Mouse (Mus musculus) naive thymus-derived CD4-positive, alpha-beta T cell, adult 5 months (primary cell): ENCODE results near the gene Bola2. TPM values are rescaled to one million over a fixed set of nuclear protein-coding genes. Genes with fewer than 3 reads are reported as not detected.

Experiments
- polyA plus RNA-seq: library from polyadenylated mRNA; unstranded; fragments of 100-300 nt; shearing (Covaris generic); gene quantifications from one replicate; pipeline ENCODE4 v1.2.1, GENCODE M21; 2017

Gene Bola2
- polyA plus RNA-seq: 80.9 TPM

DNA sequence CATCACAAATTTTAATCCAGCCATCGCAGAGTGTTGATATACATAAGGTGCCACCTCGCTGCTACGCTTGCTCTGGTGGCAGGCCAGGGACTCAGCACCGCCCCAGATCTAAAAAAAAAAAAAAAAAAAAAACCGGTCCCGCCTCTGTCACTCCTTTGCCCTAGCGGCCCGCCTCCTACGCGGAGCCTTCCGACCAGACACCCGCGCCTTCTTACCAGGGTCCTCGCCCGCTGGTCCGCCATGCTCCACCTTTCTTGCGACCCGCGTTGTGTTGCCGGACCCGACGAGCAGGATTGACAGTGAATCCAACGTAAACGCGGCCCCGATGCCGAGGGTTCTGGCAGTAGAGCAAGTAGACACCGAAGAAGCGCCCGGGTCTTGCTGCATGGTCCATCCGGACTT lies at the start of gene Bola2:
TSS of gene Bola2 (plus strand) at position 192 of the 402 bp plus-strand sequence.

DNA sequence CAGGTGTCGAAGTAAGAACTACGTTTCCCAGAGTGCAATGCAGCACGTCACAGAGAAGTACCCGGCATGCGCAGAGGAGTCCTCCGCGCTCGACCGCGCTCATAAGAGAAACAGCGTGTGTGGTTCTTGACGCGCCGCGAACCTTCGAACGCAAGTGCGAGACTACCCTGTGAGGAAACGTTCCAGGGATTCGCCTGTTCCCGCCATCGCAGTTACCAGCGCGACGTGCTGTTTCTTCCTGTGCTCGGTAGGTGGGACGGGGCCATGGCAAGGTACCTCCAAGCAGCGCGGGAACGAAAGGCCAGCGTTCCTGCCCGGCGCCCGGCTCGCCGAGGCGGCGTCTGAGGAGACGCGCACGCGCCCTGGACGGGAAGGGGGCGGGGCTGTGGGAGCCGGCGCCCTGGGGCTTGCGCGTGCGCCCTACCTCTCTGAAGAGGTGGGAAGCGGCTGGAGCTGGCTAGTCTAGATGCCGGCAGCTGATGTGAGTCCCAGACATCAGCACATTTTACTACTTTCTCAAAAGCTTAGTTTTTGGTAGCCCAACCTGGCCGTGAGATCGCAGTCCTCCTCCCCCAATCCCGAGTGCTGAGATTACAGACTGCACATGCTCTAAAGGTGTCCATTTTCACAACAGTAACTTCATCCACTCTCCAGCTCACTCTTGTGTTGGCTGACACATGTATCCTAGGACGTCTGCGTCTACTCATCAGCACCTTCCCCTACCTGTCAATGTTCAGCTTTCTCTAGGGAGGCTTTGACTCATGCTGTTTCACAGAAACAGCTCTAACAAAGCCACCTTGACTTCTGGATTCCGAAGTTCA lies 45.8 kb upstream of the Bola2 start, which contains the start of gene Sgf29:
TSS of gene Sgf29 (plus strand) at position 79 of the 821 bp plus-strand sequence.

DNA sequence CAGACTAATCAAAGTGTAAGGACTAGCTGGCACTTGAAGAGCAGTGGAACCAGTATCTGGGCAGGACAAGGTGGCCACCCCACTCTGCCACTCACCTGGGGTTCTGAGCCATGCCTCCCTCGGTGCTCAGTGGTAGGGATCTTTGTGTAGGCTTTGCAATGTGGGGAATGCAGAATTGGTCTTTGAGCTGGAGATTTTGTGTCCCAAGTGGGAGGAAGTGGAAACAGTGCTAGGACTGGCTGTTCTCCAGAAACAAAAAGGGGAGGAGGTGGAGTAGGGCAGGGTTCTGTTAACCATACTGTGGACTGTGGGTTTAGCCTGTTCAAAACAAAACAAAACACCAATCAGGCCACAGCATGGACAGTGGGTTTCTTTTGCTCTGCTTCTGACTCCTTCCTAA lies 19.0 kb upstream of the Bola2 start, which contains the start of gene Sult1a1:
TSS of gene Sult1a1 (minus strand) at position 226 of the 400 bp plus-strand sequence.

DNA sequence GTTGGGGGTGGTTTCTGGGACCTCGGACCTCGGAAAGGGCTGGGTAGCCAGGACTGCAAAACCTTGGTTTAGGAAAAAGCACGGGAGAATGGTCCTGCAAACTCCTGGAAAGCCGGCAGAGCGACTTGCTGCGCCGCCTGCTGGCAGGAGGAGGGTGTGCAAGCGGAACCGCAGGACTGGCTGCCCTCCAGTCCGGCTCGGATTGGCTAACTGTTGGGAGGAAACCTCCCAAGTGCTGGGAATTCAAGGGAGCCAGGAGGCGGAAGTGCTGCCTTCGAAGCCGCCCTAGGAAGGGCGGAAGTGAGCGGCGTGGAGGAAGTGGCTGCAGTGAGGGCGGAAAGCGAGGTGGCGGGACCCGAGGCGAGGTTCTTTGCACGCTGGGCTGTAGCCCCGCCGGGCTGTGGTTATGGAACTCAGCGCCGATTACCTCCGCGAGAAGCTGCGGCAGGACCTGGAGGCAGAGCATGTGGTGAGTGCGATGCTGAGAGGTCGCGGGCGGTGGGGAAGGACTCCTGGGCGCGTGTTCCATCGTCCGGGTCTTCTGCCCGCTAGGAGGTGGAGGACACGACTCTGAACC lies 518 bp downstream of the Bola2 start, which contains the start of gene Slx1b:
TSS of gene Slx1b (minus strand) at position 154 of the 577 bp plus-strand sequence.

DNA sequence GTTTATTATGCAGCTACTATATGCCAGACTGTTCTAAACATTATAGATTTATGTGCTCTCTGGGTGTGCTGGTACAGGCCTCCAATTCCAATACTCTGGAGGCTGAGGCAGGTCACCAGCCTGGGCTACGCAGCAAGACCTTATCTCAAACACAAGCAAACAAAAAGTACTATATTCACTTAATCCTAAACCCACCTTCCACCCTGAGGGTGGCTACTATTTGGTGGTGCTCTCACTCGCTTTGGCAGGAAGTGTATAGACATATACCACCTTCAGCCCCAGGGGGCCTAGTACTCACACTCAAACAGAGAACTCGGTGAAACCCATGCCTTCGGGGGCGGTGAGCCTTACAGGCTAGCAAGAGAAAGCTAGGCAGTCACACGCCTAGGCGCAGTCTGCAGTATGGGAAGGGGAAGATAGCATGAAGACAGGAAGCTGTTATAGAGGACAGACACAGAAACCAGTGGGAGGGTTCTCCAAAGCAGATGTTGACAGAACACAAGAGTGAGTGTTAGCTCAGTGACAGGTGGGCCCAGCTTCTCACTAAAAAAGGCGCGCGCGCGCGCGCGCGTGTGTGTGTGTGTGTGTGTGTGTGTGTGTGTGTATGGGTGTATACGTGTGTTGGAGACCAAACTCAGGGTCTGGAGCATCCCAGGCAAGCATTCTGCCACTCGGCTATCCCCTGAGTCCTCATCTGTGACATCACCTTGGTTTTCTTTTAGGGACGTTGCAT lies 12.4 kb downstream of the Bola2 start, which contains the start of gene Coro1a:
TSS of gene Coro1a (minus strand) at position 346 of the 733 bp plus-strand sequence.

Other genes with a start within 250 kb of the Bola2 start
- gene Atp2a1, start 232.3 kb upstream of the Bola2 start, polyA plus RNA-seq: 0.47 TPM
- 28.4 TPM for gene Sh2b1, start 220.0 kb upstream of the Bola2 start, polyA plus RNA-seq
- gene Tufm, start 208.0 kb upstream of the Bola2 start, polyA plus RNA-seq: 50.0 TPM
- gene Atxn2l, start 192.0 kb upstream of the Bola2 start, polyA plus RNA-seq: 109 TPM
- gene Eif3c, start 129.0 kb upstream of the Bola2 start, polyA plus RNA-seq: 166 TPM
- 1.1 TPM for gene Apobr, start 110.5 kb upstream of the Bola2 start, polyA plus RNA-seq
- gene Cln3, start 109.6 kb upstream of the Bola2 start, polyA plus RNA-seq: 54.1 TPM
- not detected for gene Il27, start 100.5 kb upstream of the Bola2 start, polyA plus RNA-seq
- gene Nupr1, start 64.5 kb upstream of the Bola2 start, polyA plus RNA-seq: not detected
- 89.1 TPM for gene Sgf29, start 46.1 kb upstream of the Bola2 start, polyA plus RNA-seq
- gene Sult1a1, start 19.0 kb upstream of the Bola2 start, polyA plus RNA-seq: 0.36 TPM
- gene Slx1b, start 383 bp downstream of the Bola2 start, polyA plus RNA-seq: 3.5 TPM
- 2,123 TPM for gene Coro1a, start 12.4 kb downstream of the Bola2 start, polyA plus RNA-seq
- 20.2 TPM for gene Mapk3, start 64.2 kb downstream of the Bola2 start, polyA plus RNA-seq
- gene Gdpd3, start 70.9 kb downstream of the Bola2 start, polyA plus RNA-seq: 0.81 TPM
- gene Ypel3, start 81.6 kb downstream of the Bola2 start, polyA plus RNA-seq: 416 TPM
- 5.2 TPM for gene Tbx6, start 86.1 kb downstream of the Bola2 start, polyA plus RNA-seq
- 341 TPM for gene Ppp4c, start 97.1 kb downstream of the Bola2 start, polyA plus RNA-seq
- not detected for gene Fam57b, start 102.3 kb downstream of the Bola2 start, polyA plus RNA-seq
- not detected for gene 4930451I11Rik, start 136.2 kb downstream of the Bola2 start, polyA plus RNA-seq
- gene Doc2a, start 152.0 kb downstream of the Bola2 start, polyA plus RNA-seq: not detected
- gene Hirip3, start 166.6 kb downstream of the Bola2 start, polyA plus RNA-seq: 10.0 TPM
- 49.0 TPM for gene Ino80e, start 167.0 kb downstream of the Bola2 start, polyA plus RNA-seq
- gene Taok2, start 189.3 kb downstream of the Bola2 start, polyA plus RNA-seq: 44.2 TPM
- gene Tmem219, start 227.5 kb downstream of the Bola2 start, polyA plus RNA-seq: 32.2 TPM
- 37.5 TPM for gene Kctd13, start 233.5 kb downstream of the Bola2 start, polyA plus RNA-seq